22 mouse cellular contexts compared by ENCODE assay signal in the genomic region with DNA sequence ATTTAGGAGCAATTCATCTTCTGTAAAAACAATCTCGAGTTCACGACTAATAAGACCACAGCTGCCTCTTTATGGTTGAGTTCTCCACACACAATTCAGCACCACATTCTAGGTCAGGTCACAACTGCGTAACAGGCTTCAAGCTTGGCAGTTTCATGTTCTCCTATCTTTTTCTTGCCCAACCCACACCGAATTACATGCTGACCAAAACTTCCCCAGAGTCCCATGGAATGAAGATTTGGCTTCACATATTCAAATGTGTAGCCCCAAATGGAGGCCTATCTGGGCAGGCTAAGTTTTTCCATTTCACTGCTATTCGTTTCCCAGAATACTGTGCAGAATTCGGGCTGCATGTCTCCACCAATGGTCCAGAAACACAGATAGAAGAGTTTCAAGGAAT.
DNase-seq lines count a peak whose midpoint lies in the region; ATAC-seq and TF ChIP-seq lines count a peak whose summit lies in the region.
"Had no signal": no experiment of that assay in that cellular context is flagged by ENCODE, and none has a peak within 500 bp of the region (broad histone marks: within the 10 kb centered on the region; RNA-seq: fewer than 3 reads in every experiment).

No protein-coding gene starts in this region.

- TF ChIP-seq CTCF in midbrain, postnatal 0 days (IDR thresholded peaks at IDR 0.05) = no peak

- H3K27me3 ChIP-seq in midbrain, embryonic 11.5 days (ENCODE audit: control insufficient read depth, insufficient read depth, low read length) = no peaks in the 10 kb centered on the region
- H3K27me3 ChIP-seq in midbrain, postnatal 0 days (ENCODE audit: insufficient read depth, low read length) = no peaks in the 10 kb centered on the region
- H3K27me3 ChIP-seq: CH12.LX, Patski had no signal

- DNase-seq in heart, adult 11 months = peak; percentile 90
- DNase-seq in heart, postnatal 25 days (ENCODE audit: low spot score) = no peak
- peak; percentile 8 for DNase-seq in heart, adult 8-10 months (ENCODE audit: low spot score)
- DNase-seq in heart, postnatal 4 days = no peak
- DNase-seq in heart, adult 9 months (ENCODE audit: low spot score in 2 of 2) = peak; percentile 19 to 29
- DNase-seq in heart, postnatal 36 days = no peak
- peak; percentile 37 for DNase-seq in midbrain, embryonic 11.5 days (ENCODE audit: low spot score, missing footprints)
- DNase-seq in midbrain, postnatal 0 days (ENCODE audit: low spot score) = no peak
- DNase-seq: adrenal gland, adult 2 months; adrenal gland, adult 8-10 months; adrenal gland, postnatal 10 days; adrenal gland, postnatal 14 days; adrenal gland, postnatal 25 days; adrenal gland, postnatal 36 days; B cell, adult 2 months; cerebellum, adult 11 months; cerebellum, adult 11-12 months had no signal

- H3K4me1 ChIP-seq in midbrain, embryonic 11.5 days (ENCODE audit: control insufficient read depth, insufficient read depth, low read length) = peaks cover 7% of the 10 kb centered on the region
- no peaks in the 10 kb centered on the region for H3K4me1 ChIP-seq in midbrain, postnatal 0 days (ENCODE audit: insufficient read depth, low read length)

- no peak overlapping the region for H3K27ac ChIP-seq in midbrain, embryonic 11.5 days (ENCODE audit: low read depth, low read length)
- H3K27ac ChIP-seq in midbrain, postnatal 0 days (ENCODE audit: low read depth, low read length) = no peak overlapping the region

- 92% methylated on average over 6 of the region's 6 CpGs for WGBS in midbrain, embryonic 11.5 days
- WGBS in midbrain, postnatal 0 days = 91% methylated on average over 6 of the region's 6 CpGs

- H3K9me3 ChIP-seq in midbrain, embryonic 11.5 days (ENCODE audit: control insufficient read depth, low read length) = no peaks in the 10 kb centered on the region
- H3K9me3 ChIP-seq in midbrain, postnatal 0 days (ENCODE audit: low read length) = no peaks in the 10 kb centered on the region
- H3K9me3 ChIP-seq: G1E had no signal

- H3K4me2 ChIP-seq in midbrain, embryonic 11.5 days = no peak overlapping the region
- no peak overlapping the region for H3K4me2 ChIP-seq in midbrain, postnatal 0 days (ENCODE audit: low read depth, low read length, poor library complexity, severe bottlenecking)

- ATAC-seq in midbrain, embryonic 11.5 days (ENCODE audit: low FRiP score) = no peak
- ATAC-seq in midbrain, postnatal 0 days (ENCODE audit: low FRiP score) = no peak
- ATAC-seq: activated CD4-positive, CD25-positive, alpha-beta regulatory T cell, adult 4 months; CD4-positive, CD25-positive, alpha-beta regulatory T cell, adult 4 months; Patski had no signal

- H3K36me3 ChIP-seq in midbrain, embryonic 11.5 days (ENCODE audit: control insufficient read depth, insufficient read depth, low read length) = no peaks in the 10 kb centered on the region
- H3K36me3 ChIP-seq in midbrain, postnatal 0 days (ENCODE audit: insufficient read depth, low read length) = no peaks in the 10 kb centered on the region
- H3K36me3 ChIP-seq: G1E had no signal

- H3K4me3 ChIP-seq in midbrain, embryonic 11.5 days (ENCODE audit: low read depth, low read length) = no peak overlapping the region
- H3K4me3 ChIP-seq in midbrain, postnatal 0 days (ENCODE audit: low read depth, low read length) = no peak overlapping the region

- no peak overlapping the region for H3K9ac ChIP-seq in midbrain, embryonic 11.5 days (ENCODE audit: low read length)
- H3K9ac ChIP-seq in midbrain, postnatal 0 days (replicated peaks; ENCODE audit: low read length, poor library complexity, severe bottlenecking) = no peak overlapping the region

- intact Hi-C loops in heart, postnatal 25 days (cut with DNase I) = no loop called here
- intact Hi-C loops in heart, postnatal 36 days (cut with DNase I) = no loop called here

Comparison
In these comparisons a context has a peak if more than half of its experiments do, and no peak if none do; other contexts are left out.
1. DNase-seq: peak in heart, adult 11 months (single experiment), heart, adult 8-10 months (single experiment), heart, adult 9 months (2 of 2) and midbrain, embryonic 11.5 days (single experiment); none in heart, postnatal 25 days (single experiment), heart, postnatal 4 days (single experiment), heart, postnatal 36 days (0 of 2) and midbrain, postnatal 0 days (single experiment).